ENCODE assay signal across 9 mouse cellular contexts in the genomic region with DNA sequence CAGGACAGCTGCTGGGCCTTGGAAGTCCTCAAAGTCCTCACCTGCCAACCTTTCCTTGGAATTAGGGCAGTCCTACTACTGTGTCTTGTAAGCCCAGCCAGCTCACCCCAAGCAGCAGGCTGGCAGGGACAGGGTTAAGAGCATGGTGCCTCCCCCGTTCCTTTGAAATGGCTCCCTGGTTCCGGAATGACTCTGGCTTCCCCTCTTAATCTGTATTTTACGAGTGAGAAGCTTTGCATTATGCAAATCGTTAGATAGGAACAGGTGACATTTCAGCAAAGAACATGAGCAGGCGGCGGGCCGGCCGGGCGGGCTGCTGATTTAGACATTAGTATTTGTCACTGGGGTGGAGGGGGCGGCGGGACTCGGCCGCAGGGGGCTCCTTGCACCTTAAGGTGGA.
DNase-seq lines count a peak whose midpoint lies in the region; ATAC-seq and TF ChIP-seq lines count a peak whose summit lies in the region.
"Had no signal": no experiment of that assay in that cellular context is flagged by ENCODE, and none has a peak within 500 bp of the region (broad histone marks: within the 10 kb centered on the region; RNA-seq: fewer than 3 reads in every experiment).

No protein-coding gene starts in this region.

- TF ChIP-seq CTCF in lung, embryonic 14.5 days (IDR thresholded peaks at IDR 0.05; ENCODE audit: low read depth) = no peak

- H3K4me1 ChIP-seq in lung, embryonic 14.5 days (ENCODE audit: insufficient read depth) = peaks cover 4% of the 10 kb centered on the region; the same call in 1 of the 2 replicates
- H3K4me1 ChIP-seq in forebrain, embryonic 10.5 days = peaks cover 44% of the 10 kb centered on the region
- H3K4me1 ChIP-seq in stomach, embryonic 14.5 days (ENCODE audit: control insufficient read depth, insufficient read depth, low read length) = peaks cover 5% of the 10 kb centered on the region; the same call in 1 of the 2 replicates

- no peak overlapping the region for H3K4me3 ChIP-seq in lung, embryonic 14.5 days (ENCODE audit: low read depth, low read length)
- peak overlapping the region; percentile 22 for H3K4me3 ChIP-seq in forebrain, embryonic 10.5 days
- H3K4me3 ChIP-seq in stomach, embryonic 14.5 days (ENCODE audit: low read depth, low read length) = no peak overlapping the region

- peak overlapping the region; percentile 31 for H3K4me2 ChIP-seq in lung, embryonic 14.5 days
- peak overlapping the region; percentile 28 for H3K4me2 ChIP-seq in stomach, embryonic 14.5 days (replicated peaks; ENCODE audit: low read depth, low read length)

- H3K36me3 ChIP-seq in lung, embryonic 14.5 days (ENCODE audit: insufficient read depth) = no peaks in the 10 kb centered on the region
- H3K36me3 ChIP-seq in forebrain, embryonic 10.5 days (replicated peaks) = no peaks in the 10 kb centered on the region
- H3K36me3 ChIP-seq in stomach, embryonic 14.5 days (ENCODE audit: control insufficient read depth, insufficient read depth, low read length) = no peaks in the 10 kb centered on the region

- H3K27me3 ChIP-seq in lung, embryonic 14.5 days (ENCODE audit: insufficient read depth, low read length) = peaks cover 27% of the 10 kb centered on the region; the same call in 1 of the 2 replicates
- peaks cover 98% of the 10 kb centered on the region for H3K27me3 ChIP-seq in forebrain, embryonic 10.5 days (ENCODE audit: poor library complexity, severe bottlenecking)
- H3K27me3 ChIP-seq in stomach, embryonic 14.5 days (ENCODE audit: control insufficient read depth, insufficient read depth, low read length) = peaks cover 6% of the 10 kb centered on the region; the same call in 1 of the 2 replicates

- WGBS in lung, embryonic 14.5 days = 3% methylated on average over 13 of the region's 13 CpGs
- 6% methylated on average over 13 of the region's 13 CpGs for WGBS in forebrain, embryonic 10.5 days
- 8% methylated on average over 13 of the region's 13 CpGs for WGBS in stomach, embryonic 14.5 days

- H3K9me3 ChIP-seq in lung, embryonic 14.5 days (ENCODE audit: low read depth, low read length) = no peaks in the 10 kb centered on the region
- no peaks in the 10 kb centered on the region for H3K9me3 ChIP-seq in forebrain, embryonic 10.5 days
- H3K9me3 ChIP-seq in stomach, embryonic 14.5 days (ENCODE audit: control insufficient read depth, low read depth, low read length) = no peaks in the 10 kb centered on the region

- H3K9ac ChIP-seq in lung, embryonic 14.5 days = no peak overlapping the region
- no peak overlapping the region for H3K9ac ChIP-seq in stomach, embryonic 14.5 days (replicated peaks; ENCODE audit: low read depth, low read length)
- H3K9ac ChIP-seq: liver, embryonic 14.5 days had no signal

- no peak overlapping the region for H3K27ac ChIP-seq in lung, embryonic 14.5 days (ENCODE audit: low read depth)
- H3K27ac ChIP-seq in forebrain, embryonic 10.5 days = no peak overlapping the region
- no peak overlapping the region for H3K27ac ChIP-seq in stomach, embryonic 14.5 days (ENCODE audit: low read length)
- H3K27ac ChIP-seq: liver, embryonic 14.5 days had no signal

- DNase-seq in lung, embryonic 14.5 days = no peak
- no peak for DNase-seq in lung, postnatal 10 days
- DNase-seq in forebrain, embryonic 10.5 days (ENCODE audit: extremely low spot score, low spot score) = no peak
- DNase-seq in layer of hippocampus, postnatal 10 days (ENCODE audit: low spot score in 2 of 2) = peak; percentile 18 to 34
- DNase-seq in cerebellum, postnatal 25 days = no peak
- no peak for DNase-seq in ovary, postnatal 10 days (ENCODE audit: low spot score)
- DNase-seq: cerebellum, adult 11-12 months had no signal

- no peak for ATAC-seq in lung, embryonic 14.5 days (ENCODE audit: insufficient read depth)
- no peak for ATAC-seq in stomach, embryonic 14.5 days (ENCODE audit: insufficient number of reproducible peaks, insufficient read depth, low FRiP score, low read depth)

Comparison
In these comparisons a context has a peak if more than half of its experiments do, and no peak if none do; other contexts are left out.
1. DNase-seq: peak in layer of hippocampus, postnatal 10 days (2 of 2); none in lung, embryonic 14.5 days (single experiment), lung, postnatal 10 days (single experiment), forebrain, embryonic 10.5 days (single experiment), cerebellum, postnatal 25 days (0 of 2) and ovary, postnatal 10 days (single experiment).